Mouse (Mus musculus) heart, embryonic 16.5 days (tissue): ENCODE data around the gene Crot. TPM values are rescaled to one million over a fixed set of nuclear protein-coding genes. Genes with fewer than 3 reads are reported as not detected.
"Not testable (repeated sequence)": the region's sequence is repeated elsewhere in the genome, so short reads cannot be mapped to it uniquely, and the experiment has no call there.

Experiments
- ATAC-seq: fragments of 200-750 bp; cut with Nextera tagmentation; replicated peaks from 2 replicates; pipeline ENCODE4 v1.8.0; 2017; ENCODE audit warnings: moderate number of reproducible peaks; ENCODE audit not compliant: insufficient read depth, low FRiP score; ENCODE audit errors: extremely low read depth
- H3K27ac ChIP-seq: fragments of 300-500 bp; sonication (generic); 2 replicates; pipeline ENCODE4 v1.5.1; 2014; ENCODE audit warnings: mild to moderate bottlenecking, low read length, control low read depth, moderate library complexity
- H3K27me3 ChIP-seq: fragments of 300-500 bp; sonication (generic); 2 replicates; pipeline ENCODE4 v1.6.1; 2014; ENCODE audit warnings: low read length, mixed read lengths; ENCODE audit not compliant: control insufficient read depth, insufficient read depth
- H3K36me3 ChIP-seq: fragments of 300-500 bp; sonication (generic); 2 replicates; pipeline ENCODE4 v1.6.1; 2014; ENCODE audit not compliant: control insufficient read depth, insufficient read depth
- H3K4me1 ChIP-seq: fragments of 300-500 bp; sonication (generic); 2 replicates; pipeline ENCODE4 v1.6.1; 2014; ENCODE audit warnings: low read length, mixed read lengths; ENCODE audit not compliant: control insufficient read depth, insufficient read depth
- H3K4me2 ChIP-seq: fragments of 300-500 bp; sonication (generic); 2 replicates; pipeline ENCODE4 v1.6.1; 2014; ENCODE audit warnings: low read depth, mild to moderate bottlenecking, control low read depth, low read length
- H3K4me3 ChIP-seq: fragments of 300-500 bp; sonication (generic); 2 replicates; pipeline ENCODE4 v1.5.1; 2014; ENCODE audit warnings: mild to moderate bottlenecking, control low read depth, low read length
- H3K9ac ChIP-seq: fragments of 300-500 bp; sonication (generic); 2 replicates; pipeline ENCODE4 v1.6.1; 2014; ENCODE audit warnings: low read length, control low read depth
- H3K9me3 ChIP-seq: fragments of 300-500 bp; sonication (generic); replicated peaks from 2 replicates; pipeline ENCODE4 v1.6.1; 2016; ENCODE audit warnings: low read length; ENCODE audit not compliant: control insufficient read depth
- WGBS: fragments of 180-500 bp; shearing (Covaris S2); extraction: QIAGEN DNeasy Blood & Tissue Kit; methylation state at CpG from one replicate; pipeline ENCODE4 v1.1.7; 2014; 5-methylcytosine and 5-hydroxymethylcytosine counted together
- polyA plus RNA-seq: library from polyadenylated mRNA; unstranded; fragments of >200 nt; fragmentation: Nextera tagmentation; extraction: Ambion mirVana; gene quantifications from 2 replicates; pipeline ENCODE4 v1.2.1, GENCODE M21; 2015

Crot gene
- polyA plus RNA-seq, 1 experiment from 2014 or later: 34.8 TPM

DNA sequence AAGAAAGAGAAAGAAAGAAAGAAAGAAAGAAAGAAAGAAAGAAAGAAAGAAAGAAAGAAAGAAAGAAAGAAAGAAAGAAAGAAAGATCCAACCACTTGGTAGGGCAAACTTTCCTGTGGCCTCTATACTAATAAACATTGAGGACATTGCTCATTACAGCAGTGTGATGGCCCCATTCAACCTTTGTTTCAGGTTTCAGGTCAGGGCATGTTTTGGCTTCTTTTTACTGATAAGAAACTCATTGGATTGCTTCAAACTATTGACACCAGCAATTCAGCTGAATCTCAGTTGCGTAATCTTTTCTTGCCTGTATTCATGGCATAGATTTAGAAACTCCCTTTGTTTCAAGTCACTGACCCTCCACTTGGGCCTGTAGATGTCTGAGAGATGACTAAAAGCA is 13.0 kb upstream of the Crot start:
- Histone ChIP-seq H3K9ac (no peak overlapping the region), H3K4me3 (no peak overlapping the region), H3K4me1 (no peaks in the 10 kb centered on the region), H3K9me3 (no peaks in the 10 kb centered on the region), H3K36me3 (no peaks in the 10 kb centered on the region), H3K4me2 (no peak overlapping the region), H3K27me3 (no peaks in the 10 kb centered on the region), H3K27ac (no peak overlapping the region)
- no peak for ATAC-seq
- WGBS: 81% methylated on average over 1 of the region's 1 CpGs

GRCm38 (mm10) chr5:9006585-9006984 is 9.5 kb upstream of the Crot start:
- not testable (repeated sequence) for H3K4me3 ChIP-seq, H3K36me3 ChIP-seq, H3K9ac ChIP-seq, H3K27ac ChIP-seq, H3K9me3 ChIP-seq, H3K4me2 ChIP-seq, ATAC-seq, H3K27me3 ChIP-seq, H3K4me1 ChIP-seq
- 65% methylated on average over 3 of the region's 3 CpGs for WGBS

- H3K9ac ChIP-seq, H3K4me1 ChIP-seq: not testable (repeated sequence)
- 51% methylated on average over 7 of the region's 7 CpGs for WGBS
These were observed 2.9 kb upstream of the Crot start for GRCm38 (mm10) chr5:9000006-9000405.

DNA sequence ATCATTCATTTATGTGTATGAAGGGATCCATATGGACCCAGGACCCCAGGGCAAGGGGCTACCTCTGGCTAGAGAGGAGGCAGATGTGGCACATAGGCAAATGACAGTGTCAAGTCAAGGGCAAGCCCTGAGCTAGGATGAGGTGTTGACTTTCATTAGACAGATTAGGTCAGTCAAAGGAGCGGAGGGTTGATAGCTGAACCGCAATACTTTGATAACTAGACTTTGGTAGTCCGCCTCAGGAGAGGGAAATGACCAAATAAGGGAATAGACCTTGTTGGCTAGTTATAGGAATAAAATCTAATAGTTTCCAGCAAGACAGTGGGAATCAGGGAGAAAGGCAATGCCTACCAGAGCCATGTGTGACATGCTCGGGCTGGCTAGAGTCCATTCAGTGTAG is 2.0 kb upstream of the Crot start:
- no peak for ATAC-seq
- 47% methylated on average over 4 of the region's 4 CpGs for WGBS
- H3K36me3 ChIP-seq: 0 out of 2 replicates have a peak, but pooled peaks cover 3% of the 10 kb centered on the region
- no peaks in the 10 kb centered on the region for H3K27me3 ChIP-seq
- H3K9me3 ChIP-seq: no peaks in the 10 kb centered on the region
- H3K4me3 ChIP-seq: no peak overlapping the region
- no peak overlapping the region for H3K4me2 ChIP-seq
- no peak overlapping the region for H3K9ac ChIP-seq
- H3K4me1 ChIP-seq: peaks cover 4% of the 10 kb centered on the region
- no peak overlapping the region for H3K27ac ChIP-seq

More at GRCm38 (mm10) chr5:9000006-9000405, 2.9 kb upstream of the Crot start:
- ATAC-seq, H3K36me3 ChIP-seq, H3K27me3 ChIP-seq, H3K4me2 ChIP-seq, H3K9me3 ChIP-seq, H3K4me3 ChIP-seq, H3K27ac ChIP-seq: not testable (repeated sequence)

- Histone ChIP-seq H3K4me3 (peak overlapping the region; percentile 76), H3K9ac (peak overlapping the region; percentile 86), H3K27ac (peak overlapping the region; percentile 83), H3K4me2 (peak overlapping the region; percentile 81), H3K4me1 (peaks cover 4% of the 10 kb centered on the region), H3K27me3 (no peaks in the 10 kb centered on the region), H3K36me3 (peaks cover 8% of the 10 kb centered on the region; the same call in 1 of the 2 replicates), H3K9me3 (no peaks in the 10 kb centered on the region)
- peak; percentile 13; the same call in 1 of the 2 replicates for ATAC-seq
- 3% methylated on average over 8 of the region's 8 CpGs for WGBS
These were observed 380 bp upstream of the Crot start for GRCm38 (mm10) chr5:8997513-8997895.

DNA sequence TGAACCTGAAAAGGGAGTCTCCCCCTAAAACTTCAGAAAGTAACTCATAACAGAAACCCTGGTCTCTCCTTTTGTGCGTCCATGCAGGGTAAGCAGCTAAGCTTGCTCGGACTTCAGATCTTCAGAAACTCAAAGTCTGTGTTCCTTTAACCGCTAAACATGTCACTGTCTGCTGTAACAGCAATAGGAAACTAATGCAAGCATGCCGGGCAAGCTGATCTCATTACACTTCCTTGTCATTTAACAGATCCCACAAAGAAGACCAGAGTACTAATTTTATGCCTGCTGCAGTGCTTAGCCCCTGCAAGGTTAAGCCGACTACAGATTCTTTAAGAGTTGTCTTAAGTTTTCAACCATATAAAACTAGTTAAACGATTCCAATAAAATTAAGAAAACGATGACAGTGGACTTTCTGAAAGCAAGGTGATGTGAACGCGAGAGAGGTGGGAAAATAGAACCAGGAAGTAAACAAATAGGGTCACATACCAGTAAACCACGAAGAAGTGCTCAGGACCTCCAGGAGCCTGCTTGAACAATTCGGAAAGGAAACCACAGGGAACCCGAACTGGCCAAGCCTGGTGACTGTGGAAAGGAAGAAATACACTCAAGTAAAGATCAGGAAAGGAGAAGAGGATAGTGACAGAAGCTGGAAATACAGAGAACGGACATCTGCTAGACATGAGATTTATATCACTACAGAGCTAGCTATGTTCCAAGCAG is 998 bp downstream of the Crot start:
- no peak for ATAC-seq
- H3K9me3 ChIP-seq: no peaks in the 10 kb centered on the region
- peak overlapping the region; percentile 86 for H3K9ac ChIP-seq
- H3K4me1 ChIP-seq: peaks cover 4% of the 10 kb centered on the region
- peak overlapping the region; percentile 76 for H3K4me3 ChIP-seq
- peaks cover 12% of the 10 kb centered on the region for H3K36me3 ChIP-seq
- H3K4me2 ChIP-seq: peak overlapping the region; percentile 81
- no peaks in the 10 kb centered on the region for H3K27me3 ChIP-seq
- peak overlapping the region; percentile 79 for H3K27ac ChIP-seq
- WGBS: 11% methylated on average over 13 of the region's 13 CpGs

GRCm38 (mm10) chr5:8991626-8992025 is 5.5 kb downstream of the Crot start:
- no peaks in the 10 kb centered on the region for H3K9me3 ChIP-seq
- no peaks in the 10 kb centered on the region for H3K27me3 ChIP-seq
- H3K27ac ChIP-seq: no peak overlapping the region
- peaks cover 29% of the 10 kb centered on the region for H3K36me3 ChIP-seq
- H3K9ac ChIP-seq: no peak overlapping the region
- no peak overlapping the region for H3K4me2 ChIP-seq
- H3K4me3 ChIP-seq: no peak overlapping the region
- WGBS: 88% methylated on average over 16 of the region's 16 CpGs
- ATAC-seq: no peak
- peaks cover 4% of the 10 kb centered on the region for H3K4me1 ChIP-seq

- Histone ChIP-seq H3K4me1 (no peaks in the 10 kb centered on the region), H3K36me3 (peaks cover 30% of the 10 kb centered on the region), H3K4me2 (no peak overlapping the region), H3K27ac (no peak overlapping the region), H3K9me3 (no peaks in the 10 kb centered on the region), H3K4me3 (no peak overlapping the region), H3K9ac (no peak overlapping the region), H3K27me3 (no peaks in the 10 kb centered on the region)
- 89% methylated on average over 13 of the region's 13 CpGs for WGBS
- no peak for ATAC-seq
These were observed 6.6 kb downstream of the Crot start for GRCm38 (mm10) chr5:8990526-8990925.

DNA sequence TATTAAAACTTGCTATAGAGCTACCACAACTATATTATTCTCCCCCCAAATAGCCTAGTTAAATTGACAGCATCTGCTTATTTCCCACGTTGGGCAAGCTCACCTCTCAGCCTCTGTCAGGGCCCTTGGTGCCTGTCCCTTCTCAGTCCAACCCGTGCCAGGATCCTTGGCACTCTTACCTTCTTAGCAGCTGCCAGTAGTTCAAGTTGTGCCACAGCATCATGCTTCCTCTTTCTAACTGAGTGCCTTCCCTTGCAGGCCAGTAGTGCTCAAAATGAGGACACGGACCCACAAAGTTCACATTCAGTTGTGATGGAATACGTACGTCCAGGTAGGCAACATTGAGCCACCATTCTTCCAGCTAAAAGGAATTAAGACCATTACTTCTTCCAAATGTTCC is 9.2 kb downstream of the Crot start:
- Histone ChIP-seq H3K27ac (no peak overlapping the region), H3K9ac (no peak overlapping the region), H3K4me1 (no peaks in the 10 kb centered on the region), H3K36me3 (peaks cover 29% of the 10 kb centered on the region), H3K27me3 (no peaks in the 10 kb centered on the region), H3K9me3 (no peaks in the 10 kb centered on the region), H3K4me3 (no peak overlapping the region), H3K4me2 (no peak overlapping the region)
- ATAC-seq: no peak
- 87% methylated on average over 5 of the region's 5 CpGs for WGBS
